Mouse (Mus musculus) testis, adult 10 weeks (tissue): ENCODE data around the gene AY358078. TPM values are rescaled to one million over a fixed set of nuclear protein-coding genes. Genes with fewer than 3 reads are reported as not detected.

Experiments used
- polyA plus RNA-seq: library from polyadenylated mRNA; stranded (reverse); fragments of 350-450 nt; fragmentation: Illumina TruSeq; extraction: RNeasy Lipid Tissue Mini Kit (QIAGEN cat#74804); gene quantifications from one replicate; pipeline ENCODE4 v1.2.3, GENCODE M21; 2014; ENCODE audit warnings: low read depth, low replicate concordance

AY358078 gene
- 6.6 TPM for polyA plus RNA-seq

DNA sequence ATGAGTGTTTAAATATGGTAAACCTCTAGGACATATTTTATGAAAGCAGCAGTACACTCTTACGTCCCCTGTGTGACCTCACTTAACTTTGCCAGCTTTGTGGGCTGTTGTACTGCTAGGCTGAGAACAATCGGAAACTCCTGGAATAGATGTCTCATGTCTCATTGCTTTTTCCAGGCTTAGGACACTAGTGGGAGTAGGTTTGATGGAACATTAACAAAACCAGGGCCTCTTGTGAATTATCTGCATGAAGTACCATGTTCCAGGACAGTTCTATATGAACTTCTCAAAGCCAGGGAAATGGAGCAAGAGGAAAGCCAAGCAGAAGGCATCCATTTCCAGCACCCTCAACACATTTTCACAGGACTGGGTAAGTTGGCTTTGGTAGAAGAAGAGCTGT lies at the start of gene AY358078:
AY358078 (plus strand) TSS at position 301 of the 400 bp plus-strand sequence.

GRCm38 (mm10) chr14:51773490-51773889 lies 26.4 kb upstream of the AY358078 start, which contains the start of gene Ang4:
Ang4 (minus strand) TSS chr14:51773590.

GRCm38 (mm10) chr14:51853399-51853798 lies 53.6 kb downstream of the AY358078 start, which contains the start of gene Ear6:
Ear6 (plus strand) TSS chr14:51853699.

Other genes with a start within 250 kb of the AY358078 start
- 12.6 TPM for gene Gm5622, start 247.3 kb upstream of the AY358078 start, polyA plus RNA-seq
- 1.7 TPM for gene Gm17175, start 226.0 kb upstream of the AY358078 start, polyA plus RNA-seq
- gene Gm17174, start 207.9 kb upstream of the AY358078 start, polyA plus RNA-seq, result 7.3 TPM
- gene Gm17078, start 188.7 kb upstream of the AY358078 start, polyA plus RNA-seq, result 0.90 TPM
- 113 TPM for gene Gm4181, start 164.4 kb upstream of the AY358078 start, polyA plus RNA-seq
- 4.2 TPM for gene Gm17079, start 104.6 kb upstream of the AY358078 start, polyA plus RNA-seq
- gene Gm5800, start 82.9 kb upstream of the AY358078 start, polyA plus RNA-seq, result 207 TPM
- 0.34 TPM for gene Ang4, start 26.5 kb upstream of the AY358078 start, polyA plus RNA-seq
- gene Ear6, start 53.7 kb downstream of the AY358078 start, polyA plus RNA-seq, result not detected
- gene Mettl17, start 84.8 kb downstream of the AY358078 start, polyA plus RNA-seq, result 2.7 TPM
- 0.08 TPM for gene Slc39a2, start 92.8 kb downstream of the AY358078 start, polyA plus RNA-seq
- gene Ndrg2, start 114.1 kb downstream of the AY358078 start, polyA plus RNA-seq, result 30.5 TPM
- 324 TPM for gene Tppp2, start 118.4 kb downstream of the AY358078 start, polyA plus RNA-seq
- not detected for gene Rnase13, start 122.7 kb downstream of the AY358078 start, polyA plus RNA-seq
- 1.4 TPM for gene Arhgef40, start 184.7 kb downstream of the AY358078 start, polyA plus RNA-seq
- not detected for gene Tmem253, start 215.6 kb downstream of the AY358078 start, polyA plus RNA-seq
- 3.2 TPM for gene Zfp219, start 220.7 kb downstream of the AY358078 start, polyA plus RNA-seq
- 0.15 TPM for gene Olfr221, start 242.4 kb downstream of the AY358078 start, polyA plus RNA-seq